Mouse (Mus musculus): ENCODE data around the gene 2310033P09Rik. TPM values are rescaled to one million over a fixed set of nuclear protein-coding genes. Genes with fewer than 3 reads are reported as not detected.

Gene 2310033P09Rik
- polyA plus RNA-seq, 1 experiment from 2014 or later, result 22.1 TPM

DNA sequence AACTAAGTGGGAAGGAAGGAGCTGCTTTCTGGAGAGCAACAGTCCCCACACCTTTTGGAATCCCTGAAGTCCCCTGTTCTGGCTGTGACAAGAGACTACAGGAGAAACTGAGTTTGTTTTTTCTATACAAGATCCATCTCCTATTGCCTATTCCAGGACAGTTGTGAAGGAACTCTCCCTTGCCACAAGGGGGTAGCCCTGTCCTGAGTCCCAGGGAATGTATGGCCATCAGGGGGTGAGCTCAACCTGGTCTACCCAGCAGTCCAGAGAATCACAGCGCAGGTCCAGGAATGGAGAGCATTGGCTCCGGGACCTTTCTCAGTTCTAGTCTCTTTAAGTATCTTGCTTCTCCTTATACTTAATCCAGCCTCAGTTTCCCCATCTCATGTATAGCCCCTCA is 24.7 kb downstream of the 2310033P09Rik start:
- H3K9ac ChIP-seq (ENCODE audit: low read length), result no peak overlapping the region
- 62% methylated on average over 2 of the region's 2 CpGs for WGBS
- no peaks in the 10 kb centered on the region for H3K27me3 ChIP-seq (ENCODE audit: control insufficient read depth, insufficient read depth, low read length)
- H3K9me3 ChIP-seq (ENCODE audit: control insufficient read depth, low read length), result no peaks in the 10 kb centered on the region
- H3K4me1 ChIP-seq (ENCODE audit: control insufficient read depth in 2 of 2, insufficient read depth in 2 of 2, low read length in 2 of 2), result peaks cover 4 to 6% of the 10 kb centered on the region in 2 experiments
- no peak overlapping the region for H3K4me3 ChIP-seq (ENCODE audit: control insufficient read depth in 1 of 2, insufficient read depth in 1 of 2, low read depth in 1 of 2, low read length in 2 of 2)
- no peak overlapping the region for H3K4me2 ChIP-seq (ENCODE audit: low read length)
- H3K36me3 ChIP-seq (ENCODE audit: control insufficient read depth, insufficient read depth, low read length), result no peaks in the 10 kb centered on the region
- no peak overlapping the region for H3K27ac ChIP-seq (replicated peaks in 1 of 2; ENCODE audit: control insufficient read depth in 1 of 2, insufficient read depth in 1 of 2, low read depth in 2 of 2, low read length in 2 of 2)
- no peak for ATAC-seq (ENCODE audit: insufficient number of reproducible peaks, insufficient read depth, low FRiP score, low read depth)

GRCm38 (mm10) chr11:59238525-59239427 is 30.7 kb downstream of the 2310033P09Rik start:
- peak; percentile 72; the same call in 1 of the 2 replicates for ATAC-seq (ENCODE audit: insufficient number of reproducible peaks, insufficient read depth, low FRiP score, low read depth)
- H3K36me3 ChIP-seq (ENCODE audit: control insufficient read depth, insufficient read depth, low read length), result no peaks in the 10 kb centered on the region
- H3K27ac ChIP-seq (replicated peaks in 1 of 2; ENCODE audit: control insufficient read depth in 1 of 2, insufficient read depth in 1 of 2, low read depth in 2 of 2, low read length in 2 of 2), result no peak overlapping the region
- H3K27me3 ChIP-seq (ENCODE audit: control insufficient read depth, insufficient read depth, low read length), result peaks cover 32% of the 10 kb centered on the region
- WGBS, result 4% methylated on average over 14 of the region's 15 CpGs
- no peak overlapping the region for H3K9ac ChIP-seq (ENCODE audit: low read length)
- peaks cover 5 to 11% of the 10 kb centered on the region in 2 experiments; a peak in 3 of 4 replicates for H3K4me1 ChIP-seq (ENCODE audit: control insufficient read depth in 2 of 2, insufficient read depth in 2 of 2, low read length in 2 of 2)
- no peak overlapping the region for H3K4me3 ChIP-seq (ENCODE audit: control insufficient read depth in 1 of 2, insufficient read depth in 1 of 2, low read depth in 1 of 2, low read length in 2 of 2)
- 0 out of 2 replicates have a peak overlapping the region, but pooled peaks have one; percentile 16 for H3K4me2 ChIP-seq (ENCODE audit: low read length)
- no peaks in the 10 kb centered on the region for H3K9me3 ChIP-seq (ENCODE audit: control insufficient read depth, low read length)

GRCm38 (mm10) chr11:59239428-59239785 is 31.3 kb downstream of the 2310033P09Rik start:
- H3K27ac ChIP-seq (replicated peaks in 1 of 2; ENCODE audit: control insufficient read depth in 1 of 2, insufficient read depth in 1 of 2, low read depth in 2 of 2, low read length in 2 of 2), result no peak overlapping the region
- H3K36me3 ChIP-seq (ENCODE audit: control insufficient read depth, insufficient read depth, low read length), result no peaks in the 10 kb centered on the region
- H3K27me3 ChIP-seq (ENCODE audit: control insufficient read depth, insufficient read depth, low read length), result peaks cover 35% of the 10 kb centered on the region
- no peak overlapping the region for H3K9ac ChIP-seq (ENCODE audit: low read length)
- no peak overlapping the region for H3K4me2 ChIP-seq (ENCODE audit: low read length)
- H3K4me1 ChIP-seq (ENCODE audit: control insufficient read depth in 2 of 2, insufficient read depth in 2 of 2, low read length in 2 of 2), result peaks cover 5 to 11% of the 10 kb centered on the region in 2 experiments; a peak in 3 of 4 replicates
- no peak overlapping the region for H3K4me3 ChIP-seq (ENCODE audit: control insufficient read depth in 1 of 2, insufficient read depth in 1 of 2, low read depth in 1 of 2, low read length in 2 of 2)
- WGBS, result 49% methylated on average over 4 of the region's 4 CpGs
- no peaks in the 10 kb centered on the region for H3K9me3 ChIP-seq (ENCODE audit: control insufficient read depth, low read length)
- no peak for ATAC-seq (ENCODE audit: insufficient number of reproducible peaks, insufficient read depth, low FRiP score, low read depth)

DNA sequence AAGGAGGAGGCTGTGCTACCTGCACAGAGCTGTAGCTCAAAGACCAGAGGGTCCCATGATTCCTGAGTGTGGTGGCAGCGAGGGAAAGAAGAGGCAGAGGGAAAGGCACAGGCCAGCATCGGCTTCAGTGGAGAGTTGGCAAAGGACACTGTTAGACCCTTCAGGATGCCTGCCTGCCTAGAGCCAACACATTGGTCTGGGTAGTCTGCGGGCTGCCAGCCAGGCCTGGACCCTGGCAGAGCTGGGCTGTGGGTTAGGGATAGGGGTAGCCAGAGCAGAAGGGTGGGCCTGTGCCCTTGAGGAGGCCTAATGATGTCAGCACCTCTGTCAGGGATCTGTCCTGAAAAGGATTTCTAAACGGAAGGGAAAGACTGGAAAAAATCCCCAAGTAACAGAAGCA is 31.7 kb downstream of the 2310033P09Rik start:
- no peak overlapping the region for H3K9ac ChIP-seq (ENCODE audit: low read length)
- H3K4me3 ChIP-seq (ENCODE audit: control insufficient read depth in 1 of 2, insufficient read depth in 1 of 2, low read depth in 1 of 2, low read length in 2 of 2), result no peak overlapping the region
- peaks cover 5 to 11% of the 10 kb centered on the region in 2 experiments; a peak in 3 of 4 replicates for H3K4me1 ChIP-seq (ENCODE audit: control insufficient read depth in 2 of 2, insufficient read depth in 2 of 2, low read length in 2 of 2)
- ATAC-seq (ENCODE audit: insufficient number of reproducible peaks, insufficient read depth, low FRiP score, low read depth), result no peak
- WGBS, result 75% methylated on average over 4 of the region's 4 CpGs
- H3K27me3 ChIP-seq (ENCODE audit: control insufficient read depth, insufficient read depth, low read length), result peaks cover 35% of the 10 kb centered on the region
- H3K9me3 ChIP-seq (ENCODE audit: control insufficient read depth, low read length), result no peaks in the 10 kb centered on the region
- no peak overlapping the region for H3K4me2 ChIP-seq (ENCODE audit: low read length)
- no peak overlapping the region for H3K27ac ChIP-seq (replicated peaks in 1 of 2; ENCODE audit: control insufficient read depth in 1 of 2, insufficient read depth in 1 of 2, low read depth in 2 of 2, low read length in 2 of 2)
- H3K36me3 ChIP-seq (ENCODE audit: control insufficient read depth, insufficient read depth, low read length), result no peaks in the 10 kb centered on the region

DNA sequence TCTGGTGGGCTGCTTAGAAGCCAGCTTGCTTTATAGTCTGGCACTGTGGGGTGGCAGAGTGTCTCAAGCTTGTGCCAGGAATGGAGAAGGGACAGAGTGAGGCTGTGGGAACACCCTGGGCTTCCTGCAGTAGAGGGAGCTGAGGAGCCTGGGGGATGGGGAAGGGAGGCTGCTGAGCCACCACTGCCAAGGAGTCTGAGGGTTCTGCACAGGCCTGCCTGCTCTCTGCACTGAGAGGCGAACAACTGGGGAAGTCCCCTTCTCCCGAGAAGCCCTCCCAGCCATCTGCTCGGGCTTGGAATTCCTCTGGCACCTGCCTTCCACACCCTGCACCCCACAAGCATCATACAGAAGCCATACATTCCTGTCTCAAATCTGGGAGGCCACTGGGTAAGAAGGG is 33.7 kb downstream of the 2310033P09Rik start:
- Histone ChIP-seq H3K9me3 (ENCODE audit: control insufficient read depth, low read length) (no peaks in the 10 kb centered on the region), H3K4me2 (ENCODE audit: low read length) (no peak overlapping the region), H3K36me3 (ENCODE audit: control insufficient read depth, insufficient read depth, low read length) (no peaks in the 10 kb centered on the region), H3K4me1 (ENCODE audit: control insufficient read depth in 2 of 2, insufficient read depth in 2 of 2, low read length in 2 of 2) (peaks cover 5 to 11% of the 10 kb centered on the region in 2 experiments; a peak in 3 of 4 replicates), H3K27me3 (ENCODE audit: control insufficient read depth, insufficient read depth, low read length) (peaks cover 42% of the 10 kb centered on the region), H3K27ac (replicated peaks in 1 of 2; ENCODE audit: control insufficient read depth in 1 of 2, insufficient read depth in 1 of 2, low read depth in 2 of 2, low read length in 2 of 2) (no peak overlapping the region), H3K4me3 (ENCODE audit: control insufficient read depth in 1 of 2, insufficient read depth in 1 of 2, low read depth in 1 of 2, low read length in 2 of 2) (no peak overlapping the region), H3K9ac (ENCODE audit: low read length) (no peak overlapping the region)
- no peak for ATAC-seq (ENCODE audit: insufficient number of reproducible peaks, insufficient read depth, low FRiP score, low read depth)
- 16% methylated on average over 3 of the region's 3 CpGs for WGBS

- Histone ChIP-seq H3K9me3 (ENCODE audit: control insufficient read depth, low read length) (no peaks in the 10 kb centered on the region), H3K36me3 (ENCODE audit: control insufficient read depth, insufficient read depth, low read length) (no peaks in the 10 kb centered on the region), H3K4me3 (ENCODE audit: control insufficient read depth in 1 of 2, insufficient read depth in 1 of 2, low read depth in 1 of 2, low read length in 2 of 2) (no peak overlapping the region), H3K9ac (ENCODE audit: low read length) (no peak overlapping the region), H3K27ac (replicated peaks in 1 of 2; ENCODE audit: control insufficient read depth in 1 of 2, insufficient read depth in 1 of 2, low read depth in 2 of 2, low read length in 2 of 2) (no peak overlapping the region), H3K27me3 (ENCODE audit: control insufficient read depth, insufficient read depth, low read length) (peaks cover 56% of the 10 kb centered on the region), H3K4me1 (ENCODE audit: control insufficient read depth in 2 of 2, insufficient read depth in 2 of 2, low read length in 2 of 2) (peaks cover 4 to 5% of the 10 kb centered on the region in 2 experiments; a peak in 3 of 4 replicates), H3K4me2 (ENCODE audit: low read length) (no peak overlapping the region)
- no peak for ATAC-seq (ENCODE audit: insufficient number of reproducible peaks, insufficient read depth, low FRiP score, low read depth)
- 27% methylated on average over 6 of the region's 6 CpGs for WGBS
Observed at GRCm38 (mm10) chr11:59243856-59244255, 35.7 kb downstream of the 2310033P09Rik start.

GRCm38 (mm10) chr11:59248101-59248500 is 40.0 kb downstream of the 2310033P09Rik start:
- H3K27ac ChIP-seq (replicated peaks in 1 of 2; ENCODE audit: control insufficient read depth in 1 of 2, insufficient read depth in 1 of 2, low read depth in 2 of 2, low read length in 2 of 2), result no peak overlapping the region
- peaks cover 54% of the 10 kb centered on the region for H3K27me3 ChIP-seq (ENCODE audit: control insufficient read depth, insufficient read depth, low read length)
- H3K9ac ChIP-seq (ENCODE audit: low read length), result no peak overlapping the region
- H3K4me2 ChIP-seq (ENCODE audit: low read length), result no peak overlapping the region
- 51% methylated on average over 10 of the region's 10 CpGs for WGBS
- H3K9me3 ChIP-seq (ENCODE audit: control insufficient read depth, low read length), result no peaks in the 10 kb centered on the region
- H3K4me3 ChIP-seq (ENCODE audit: control insufficient read depth in 1 of 2, insufficient read depth in 1 of 2, low read depth in 1 of 2, low read length in 2 of 2), result no peak overlapping the region
- no peak for ATAC-seq (ENCODE audit: insufficient number of reproducible peaks, insufficient read depth, low FRiP score, low read depth)
- H3K4me1 ChIP-seq (ENCODE audit: control insufficient read depth in 2 of 2, insufficient read depth in 2 of 2, low read length in 2 of 2), result no peaks in the 10 kb centered on the region
- H3K36me3 ChIP-seq (ENCODE audit: control insufficient read depth, insufficient read depth, low read length), result no peaks in the 10 kb centered on the region
